Mouse (Mus musculus): Measurements from ENCODE around the gene Hgfac.

Gene Hgfac

DNA sequence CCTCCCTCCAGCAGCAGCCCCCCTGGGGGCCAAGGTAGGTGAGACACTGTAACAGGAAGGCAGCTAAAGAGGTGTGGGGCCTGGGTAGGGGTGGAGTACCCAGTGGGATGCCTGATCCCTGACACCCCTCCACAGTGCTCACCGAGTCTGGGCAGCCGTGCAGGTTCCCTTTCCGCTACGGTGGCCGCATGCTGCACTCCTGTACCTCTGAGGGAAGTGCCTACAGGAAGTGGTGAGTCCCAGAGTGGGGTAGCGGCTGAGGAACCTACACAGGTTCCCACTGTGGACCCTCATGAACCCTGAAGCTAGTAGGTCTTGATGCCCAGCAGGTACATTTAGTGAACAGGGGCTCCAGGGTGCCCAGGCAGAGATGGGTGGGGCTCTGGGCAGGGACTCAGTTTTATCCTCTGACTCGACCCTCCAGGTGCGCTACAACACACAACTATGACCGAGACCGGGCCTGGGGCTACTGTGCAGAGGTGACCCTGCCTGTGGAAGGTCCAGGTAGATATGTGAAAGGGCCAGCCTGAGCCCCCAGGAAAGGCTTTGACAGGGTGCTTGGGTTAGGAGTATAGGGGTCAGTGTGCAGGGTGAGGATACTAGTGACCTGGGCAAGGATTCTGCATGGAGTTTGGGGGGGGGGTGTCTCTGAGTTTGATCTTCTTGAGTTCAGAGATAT, 1.3 kb downstream of the Hgfac start:
- no peak for DNase-seq (ENCODE audit: low spot score)

DNA sequence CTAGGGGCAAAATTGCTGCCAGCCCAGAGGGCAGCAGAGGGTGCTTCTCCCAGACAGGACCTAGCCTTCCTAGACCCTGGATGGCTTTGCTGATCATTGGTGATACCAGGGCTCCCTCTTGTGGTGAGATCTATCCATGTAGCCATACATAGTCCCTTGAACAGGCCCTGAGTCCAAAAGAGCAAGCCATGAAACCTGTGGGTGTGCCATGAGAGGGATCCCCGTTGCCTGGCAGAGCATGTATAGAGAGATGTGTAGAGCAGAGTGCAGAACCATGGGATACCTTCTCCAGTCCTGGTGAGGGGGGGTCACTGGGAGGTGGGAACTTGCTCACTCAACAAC, 1.8 kb downstream of the Hgfac start:
- peak; percentile 36 for DNase-seq (ENCODE audit: low spot score)

DNA sequence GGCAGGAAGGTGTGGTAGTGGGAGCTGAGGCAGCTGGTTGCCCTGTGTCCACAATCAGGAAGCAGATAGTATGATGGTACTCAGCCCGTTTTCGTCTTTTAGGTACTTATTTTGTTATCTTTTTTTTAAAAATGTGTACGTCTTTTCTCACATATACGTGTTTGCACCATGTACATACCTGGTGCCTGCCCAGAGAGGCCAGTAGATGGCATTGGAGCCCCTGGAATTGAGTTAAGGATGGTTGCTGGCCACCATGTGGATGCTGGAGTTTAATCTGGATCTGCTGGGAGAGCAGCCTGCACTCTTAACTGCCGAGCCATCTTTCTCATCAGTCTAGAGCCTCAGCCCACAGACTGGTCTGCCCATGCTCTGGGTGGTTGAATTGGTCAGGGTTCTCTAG, 9.2 kb downstream of the Hgfac start:
- no peak for DNase-seq (ENCODE audit: low spot score)

DNA sequence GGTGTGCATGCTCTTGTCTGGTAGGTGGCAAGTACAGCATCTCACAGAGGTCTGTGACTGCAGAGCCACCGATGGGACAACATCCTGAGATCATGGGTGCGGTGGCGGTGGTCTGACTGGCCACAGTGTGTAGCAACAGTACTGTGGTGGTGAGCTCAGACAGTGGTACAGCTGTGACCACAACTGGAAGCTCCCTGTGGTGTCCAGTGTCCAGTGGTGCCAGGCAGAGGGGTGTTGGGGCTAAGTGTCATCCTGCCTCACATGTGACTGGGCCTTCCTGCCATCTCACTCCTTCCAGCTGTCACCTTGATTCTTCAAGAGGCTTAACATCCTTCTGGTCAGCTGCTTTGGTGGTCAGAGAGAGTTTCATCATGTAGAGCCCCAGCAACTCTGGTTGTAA, 13.3 kb downstream of the Hgfac start:
- DNase-seq (ENCODE audit: low spot score), result no peak

DNA sequence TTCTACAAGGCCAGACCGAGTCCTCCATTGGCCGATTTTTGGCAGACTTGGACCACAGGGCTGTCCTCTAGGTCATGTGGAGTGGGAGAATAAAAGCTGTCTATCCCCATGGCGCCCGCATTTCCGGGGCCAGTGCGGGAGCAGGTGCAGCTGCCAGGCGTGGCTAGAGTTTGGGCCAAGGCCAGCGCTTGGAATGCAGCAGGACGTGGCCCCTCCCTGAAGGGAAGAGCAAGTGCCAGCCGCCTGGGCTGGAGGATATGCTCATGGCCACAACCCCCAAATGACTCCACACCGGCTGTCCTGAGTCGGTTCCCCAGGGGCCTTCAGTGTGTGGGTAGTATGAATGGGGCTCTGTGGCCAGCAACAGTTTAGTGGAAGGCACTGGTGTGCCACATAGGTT, 13.8 kb downstream of the Hgfac start:
- peak; percentile 72 for DNase-seq (ENCODE audit: low spot score)

DNA sequence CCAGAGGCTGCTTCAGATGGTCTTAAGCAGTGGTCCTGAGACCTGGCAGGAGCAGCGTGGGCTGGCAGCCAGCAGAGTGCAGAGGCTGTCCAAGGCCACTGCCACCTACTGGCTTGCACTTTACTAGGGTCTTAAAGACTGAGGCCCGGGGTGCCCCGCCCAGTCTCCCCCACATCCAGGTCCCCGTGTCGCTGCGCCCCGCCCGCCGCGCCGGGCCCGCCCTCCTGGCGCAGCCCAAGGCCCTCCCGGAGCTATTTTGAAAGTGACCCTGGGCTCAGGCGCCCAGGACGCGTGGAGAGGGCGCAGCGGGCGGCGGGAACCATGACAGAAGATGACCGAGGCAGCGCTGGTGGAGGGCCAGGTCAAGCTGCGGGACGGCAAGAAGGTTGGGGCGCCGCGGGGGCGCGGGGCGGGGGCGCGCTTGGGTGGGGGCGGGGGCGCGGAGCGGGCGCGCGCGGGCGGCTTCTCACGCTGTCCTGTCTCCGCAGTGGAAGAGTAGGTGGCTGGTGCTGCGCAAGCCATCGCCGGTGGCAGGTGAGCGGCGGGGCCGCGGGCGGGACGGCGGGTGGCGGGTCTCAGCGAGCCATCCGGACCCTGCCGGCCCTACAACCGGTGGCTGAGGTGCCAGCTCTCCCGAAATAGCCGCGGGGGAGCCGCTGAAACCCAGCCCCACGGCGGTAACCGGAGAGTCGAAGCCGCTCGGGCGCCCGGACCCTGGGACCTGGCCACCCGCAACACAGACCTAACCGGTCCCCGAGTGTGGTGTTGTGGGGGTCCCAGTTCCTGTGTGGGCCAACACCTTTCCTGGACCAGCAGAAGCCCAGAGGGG, 15.5 kb downstream of the Hgfac start, which contains the start of gene Dok7:
TSS of gene Dok7 (plus strand) at position 163 of the 829 bp plus-strand sequence.
- peak; percentile 80 for DNase-seq (ENCODE audit: low spot score)

DNA sequence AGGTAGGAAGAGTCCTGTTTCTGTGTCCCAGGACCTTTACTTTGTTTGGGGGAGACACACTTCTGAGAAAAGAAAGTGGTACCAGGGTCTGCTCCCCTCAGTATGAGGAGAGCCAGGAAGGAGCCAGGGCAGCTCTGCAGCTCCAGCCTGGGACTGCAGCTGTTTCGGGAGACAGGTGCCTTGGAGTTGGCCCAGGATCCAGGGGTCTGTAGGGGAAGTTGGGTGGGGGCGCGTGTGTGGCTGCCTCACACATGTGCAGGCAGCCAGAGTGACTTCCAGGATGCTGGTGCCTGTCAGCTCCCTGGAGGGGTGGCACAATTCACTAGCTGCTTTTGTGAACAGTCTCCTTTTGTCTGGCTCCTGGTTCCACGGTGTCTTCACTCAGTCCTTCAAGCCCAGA, 16.3 kb downstream of the Hgfac start:
- DNase-seq (ENCODE audit: low spot score), result no peak

DNA sequence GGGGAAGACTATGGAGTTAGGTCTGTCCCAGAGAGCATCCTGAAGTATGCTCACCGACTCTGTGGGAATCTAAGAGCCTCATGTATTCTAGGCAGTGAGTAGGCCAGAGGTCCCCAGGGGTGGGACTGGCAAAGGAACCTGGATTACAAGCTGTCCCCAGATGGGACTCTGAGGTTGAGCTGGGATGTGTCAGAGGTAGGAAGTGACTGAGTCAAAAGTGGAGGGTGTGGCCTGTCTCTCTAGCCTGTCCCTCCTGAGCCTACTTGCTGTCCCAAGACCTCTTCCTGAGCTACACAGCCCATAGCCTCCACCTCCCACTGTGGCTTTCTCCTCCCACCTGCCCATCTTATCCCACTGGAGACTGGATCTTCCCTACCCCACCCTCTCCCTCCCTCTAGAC, 16.9 kb downstream of the Hgfac start:
- no peak for DNase-seq (ENCODE audit: low spot score)

DNA sequence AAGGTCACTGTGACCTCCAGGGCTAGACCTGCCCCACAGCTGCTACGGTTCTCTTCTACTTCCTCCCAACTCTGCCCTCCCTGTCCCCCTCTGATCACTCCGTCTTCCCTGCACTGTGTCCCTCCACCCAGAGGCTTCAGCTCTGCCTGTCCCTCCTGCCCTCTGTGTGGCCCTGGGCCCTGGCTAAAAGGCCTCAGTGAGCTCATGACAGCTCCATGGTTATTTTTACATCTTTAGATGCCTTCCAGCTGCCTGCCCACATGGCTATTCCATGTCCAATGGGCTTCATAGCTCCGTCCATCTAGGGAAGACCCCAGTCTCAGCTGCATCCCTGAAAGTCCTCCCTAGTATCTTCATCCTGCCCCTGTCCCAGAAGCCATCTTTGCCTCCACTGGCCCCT, 18.8 kb downstream of the Hgfac start:
- no peak for DNase-seq (ENCODE audit: low spot score)

DNA sequence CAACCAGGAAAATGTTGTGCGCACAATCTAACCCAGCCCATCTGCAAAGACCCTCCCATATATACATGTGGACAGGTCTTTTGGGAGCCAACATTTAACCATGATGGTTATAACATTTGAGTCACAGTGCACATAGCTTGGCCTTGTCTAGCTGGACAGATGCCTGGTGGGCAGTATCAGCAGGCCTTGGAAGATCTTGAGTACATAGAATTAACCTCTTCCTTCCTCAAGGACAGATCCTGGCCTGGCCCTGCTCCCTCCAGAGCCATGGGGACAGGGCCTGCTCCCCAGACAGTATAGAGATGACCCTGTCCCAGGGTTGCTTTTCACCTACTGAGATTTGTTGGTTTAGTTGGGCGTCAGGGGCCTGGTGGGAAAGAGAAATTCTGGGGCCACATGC, 28.5 kb downstream of the Hgfac start:
- no peak for DNase-seq (ENCODE audit: low spot score)

DNA sequence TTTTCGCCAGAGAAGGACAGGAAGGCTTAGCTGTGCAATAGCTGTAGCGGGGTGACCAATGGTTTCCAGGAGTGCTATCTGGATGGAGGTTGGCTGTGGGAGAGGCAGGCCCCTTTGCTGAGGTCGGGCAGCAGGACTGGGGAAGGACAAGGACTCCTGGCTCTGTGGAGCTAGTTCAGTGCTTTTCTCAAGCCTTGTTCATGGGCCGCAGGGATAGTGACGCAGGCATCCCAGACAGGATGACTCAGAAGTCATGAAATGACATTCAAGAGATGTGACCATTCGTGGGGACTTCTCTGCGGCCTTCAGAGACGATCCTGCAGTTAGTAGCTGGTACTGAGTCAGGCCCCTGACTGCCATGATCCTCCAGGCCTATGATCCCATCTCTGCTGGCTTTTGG, 29.0 kb downstream of the Hgfac start:
- no peak for DNase-seq (ENCODE audit: low spot score)

DNA sequence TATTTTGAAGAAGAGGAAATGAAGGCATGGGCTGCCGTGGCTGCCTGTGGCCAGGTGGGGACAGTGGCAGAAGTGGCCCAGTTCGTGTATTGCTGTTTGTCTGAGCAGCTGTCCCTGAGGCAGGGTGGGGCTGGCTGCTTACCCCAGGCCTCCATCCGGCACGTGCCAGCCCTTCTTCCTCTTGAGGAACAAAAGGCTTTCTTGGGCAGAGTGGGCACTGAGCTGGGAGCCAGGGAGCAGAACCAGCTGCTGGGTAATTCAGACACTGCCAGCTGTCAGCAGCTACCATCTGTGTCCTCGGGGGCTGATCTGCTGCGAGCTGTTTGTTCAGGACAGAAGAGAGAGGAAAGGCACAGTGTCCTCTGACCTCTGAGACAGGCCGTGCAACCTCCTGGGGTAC, 29.6 kb downstream of the Hgfac start:
- DNase-seq (ENCODE audit: low spot score), result no peak

DNA sequence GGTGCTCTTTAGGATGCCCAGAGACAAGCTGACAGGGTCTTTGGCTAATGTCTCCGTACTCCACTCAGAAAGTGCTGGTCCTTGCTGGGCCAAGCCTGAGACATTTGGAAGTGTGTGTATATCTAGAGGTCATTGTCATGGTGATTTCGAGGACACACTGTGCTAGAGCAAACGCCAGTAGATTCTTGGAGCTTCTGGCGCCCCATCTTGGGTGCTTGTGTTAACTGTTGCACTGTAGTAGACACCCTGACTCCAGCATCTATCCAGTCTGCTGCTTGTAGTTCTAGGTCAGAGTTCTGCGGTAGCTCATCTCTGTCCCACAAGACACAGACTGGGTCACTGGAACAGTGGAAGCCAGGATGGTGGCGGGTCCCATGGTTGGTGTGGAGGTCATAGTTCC, 30.5 kb downstream of the Hgfac start:
- DNase-seq (ENCODE audit: low spot score), result no peak

DNA sequence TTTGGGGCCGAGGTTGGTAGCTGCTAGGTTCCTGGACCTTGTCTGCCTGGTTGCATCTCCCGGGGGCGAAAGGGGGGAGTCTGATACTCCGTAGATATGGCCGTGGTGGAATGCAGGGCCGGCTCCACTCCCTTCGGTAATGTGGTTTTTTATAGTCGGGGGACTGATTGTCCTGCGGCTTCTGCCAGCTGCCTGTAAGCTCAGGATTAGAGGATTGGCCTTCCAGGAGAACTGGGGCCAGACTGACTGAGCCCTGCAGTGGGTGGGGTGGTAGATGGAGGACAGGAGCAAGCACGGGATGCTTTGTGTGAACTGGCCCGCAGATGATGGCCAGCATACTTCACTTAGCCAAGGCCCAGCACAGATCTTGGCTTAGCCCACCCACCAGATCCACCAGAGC, 31.9 kb downstream of the Hgfac start:
- no peak for DNase-seq (ENCODE audit: low spot score)

DNA sequence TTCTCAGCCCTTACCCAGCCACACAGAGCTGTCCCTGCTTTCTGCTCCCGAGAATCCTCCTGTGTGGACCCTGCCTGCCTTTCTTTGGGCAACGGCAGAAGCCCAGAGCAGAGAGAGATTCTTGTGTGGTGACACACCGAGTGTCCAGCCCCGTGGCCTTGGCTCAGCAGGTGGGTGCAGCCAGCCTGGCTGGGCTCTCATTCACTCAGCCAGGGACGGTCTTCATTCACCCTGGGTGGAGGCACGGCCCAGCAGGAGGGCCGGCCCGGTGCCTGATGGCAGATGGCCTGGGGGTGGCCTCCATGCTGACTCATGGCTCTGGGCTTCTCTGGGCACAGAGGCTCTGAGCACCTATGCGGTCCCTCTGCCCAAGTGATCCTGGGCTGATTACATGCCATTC, 32.7 kb downstream of the Hgfac start:
- peak; percentile 53 for DNase-seq (ENCODE audit: low spot score)

DNA sequence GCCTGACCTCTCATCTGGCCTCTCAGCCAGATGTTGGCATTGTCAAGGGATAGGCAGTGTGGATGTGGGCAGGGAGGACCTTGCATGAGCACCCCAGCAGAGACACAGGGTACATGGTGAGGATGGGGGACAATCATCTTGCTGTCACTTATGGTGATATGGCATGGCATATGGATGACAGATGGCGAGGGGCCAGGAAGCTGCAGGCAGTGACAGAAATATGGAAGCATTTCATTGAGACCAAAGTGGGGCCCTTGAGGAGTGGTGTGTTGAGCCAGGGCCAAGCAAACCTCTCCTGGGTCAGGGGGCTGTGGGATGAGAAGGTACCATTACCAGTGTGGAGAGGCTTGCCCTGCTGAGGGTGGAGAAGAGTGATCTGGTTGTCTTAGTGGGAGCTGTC, 35.1 kb downstream of the Hgfac start:
- DNase-seq (ENCODE audit: low spot score), result no peak

DNA sequence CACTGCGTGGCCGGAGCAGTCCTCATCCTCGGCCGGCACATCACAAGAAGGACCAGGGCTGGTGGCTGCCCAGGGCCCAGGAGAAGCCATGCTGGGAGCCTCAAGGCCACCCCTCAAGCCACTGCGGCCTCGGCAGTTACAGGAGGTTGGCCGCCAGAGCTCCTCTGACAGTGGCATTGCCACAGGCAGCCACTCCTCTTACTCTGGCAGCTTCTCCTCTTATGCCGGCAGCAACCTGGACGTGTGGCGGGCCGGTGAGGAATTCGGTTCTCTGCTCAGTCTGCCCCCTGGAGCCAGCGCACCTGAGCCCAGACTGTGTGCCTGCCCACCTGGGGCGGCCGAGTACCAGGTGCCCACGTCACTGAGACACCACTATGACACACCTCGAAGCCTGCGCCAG, 37.8 kb downstream of the Hgfac start:
- no peak for DNase-seq (ENCODE audit: low spot score)

DNA sequence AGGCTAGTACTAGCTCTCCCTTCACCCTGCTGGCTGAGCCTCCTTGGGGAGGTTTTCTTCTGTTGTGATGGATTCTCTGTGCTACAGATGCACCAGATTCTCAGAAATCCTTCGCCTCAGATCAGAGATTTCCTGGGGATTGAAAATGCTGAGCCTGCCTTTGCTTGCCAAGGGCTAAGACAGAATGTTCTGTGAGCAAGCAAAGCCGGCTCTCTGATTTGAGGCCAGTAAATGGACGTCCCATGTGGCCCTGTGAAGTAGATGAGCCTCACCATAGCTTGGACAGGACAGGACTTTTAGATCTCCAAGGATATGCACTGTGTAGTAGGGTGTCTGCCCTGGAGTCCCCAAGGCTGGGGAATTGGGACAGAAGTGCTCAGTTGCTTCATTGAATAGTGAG, 43.6 kb downstream of the Hgfac start:
- DNase-seq (ENCODE audit: low spot score), result no peak

DNA sequence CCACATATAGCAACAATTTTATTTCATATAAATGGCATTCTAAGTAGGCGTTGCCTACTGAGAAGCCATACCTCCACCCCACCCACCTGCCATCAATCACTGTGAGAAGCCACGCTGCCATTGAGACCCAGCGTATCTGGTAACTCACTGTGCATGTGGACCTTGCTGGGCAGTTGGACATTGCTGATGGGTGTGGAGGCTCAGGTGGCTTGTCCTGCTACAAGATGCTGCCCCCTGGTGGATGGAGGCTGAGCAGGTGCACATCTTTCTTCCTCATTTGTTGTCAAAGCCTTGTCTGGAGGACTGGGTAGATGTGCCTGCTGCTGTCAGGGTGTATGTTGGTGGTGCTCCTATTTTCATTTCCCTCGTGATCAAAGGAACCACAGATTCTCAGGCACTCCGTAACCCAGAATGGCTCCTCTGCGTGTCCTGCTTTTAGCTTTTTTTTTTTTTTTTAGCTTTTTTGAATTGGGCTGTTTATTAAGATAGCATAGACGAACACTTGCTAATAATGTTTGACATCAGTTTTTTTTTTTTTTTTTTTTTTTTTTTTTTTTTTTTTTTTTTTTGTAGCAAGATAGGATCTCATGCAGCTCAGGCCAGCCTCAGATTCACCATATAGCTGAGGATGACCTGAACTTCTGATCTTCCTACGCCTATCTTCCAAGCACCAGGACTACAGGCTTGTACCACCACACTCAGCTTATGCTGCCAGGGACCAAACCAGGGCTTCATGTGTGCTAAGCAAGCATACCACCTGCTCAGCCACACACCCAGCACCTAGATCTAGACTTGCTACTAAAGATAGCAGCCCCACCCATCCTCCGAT, 47.7 kb downstream of the Hgfac start:
- DNase-seq (ENCODE audit: low spot score), result peak; percentile 73

DNA sequence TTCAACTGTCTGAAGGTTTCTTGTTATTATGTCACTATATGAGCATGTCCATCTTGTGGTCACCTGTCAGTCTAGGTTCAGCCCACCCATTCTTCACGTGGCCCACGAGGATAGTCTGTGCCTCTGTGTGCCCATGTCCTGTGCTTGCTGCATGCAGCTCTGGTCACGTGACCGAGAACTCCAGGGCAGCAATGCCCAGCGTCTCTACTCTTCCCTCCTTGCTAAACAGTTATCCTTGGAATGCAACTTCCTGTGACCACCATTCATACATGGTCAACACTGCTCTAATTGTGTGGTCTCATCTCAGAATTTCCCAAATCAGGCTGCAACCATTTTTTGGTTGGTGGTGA, 48.3 kb downstream of the Hgfac start:
- no peak for DNase-seq (ENCODE audit: low spot score)

DNA sequence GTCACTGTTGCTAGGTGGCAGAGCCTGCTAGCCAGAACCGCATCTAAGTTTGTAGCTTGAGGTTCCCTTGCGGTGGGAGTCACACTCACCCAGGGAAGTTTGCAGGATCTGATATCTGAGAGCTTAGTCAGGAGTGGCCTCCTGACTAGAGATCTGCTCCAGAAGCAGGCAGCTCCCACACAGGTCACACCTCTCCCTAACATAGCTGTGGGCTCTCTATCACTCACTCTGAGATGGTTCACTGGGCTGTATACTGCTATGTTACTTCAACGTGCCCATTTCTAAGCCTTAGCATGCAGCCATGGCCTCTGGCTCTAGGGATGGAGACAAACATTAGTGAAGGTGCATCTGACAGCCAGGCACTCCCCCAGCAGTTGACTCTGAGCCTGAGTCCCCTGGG, 50.3 kb downstream of the Hgfac start:
- DNase-seq (ENCODE audit: low spot score), result no peak

All from ovary, postnatal 36 days (tissue).